Mouse (Mus musculus) MEL (cell line): Measurements from ENCODE around the gene D5Ertd579e. TPM values are rescaled to one million over a fixed set of nuclear protein-coding genes. Genes with fewer than 3 reads are reported as not detected.

Source experiments
- DNase-seq: peaks from one replicate; pipeline ENCODE4 v3.0.0; 2011; ENCODE audit warnings: low read depth, low spot score
- H3K27ac ChIP-seq: 2 replicates; pipeline ENCODE4 v1.5.1; 2012; ENCODE audit warnings: low read depth, mild to moderate bottlenecking, control low read depth, low read length, moderate library complexity; ENCODE audit not compliant: control insufficient read depth
- H3K27me3 ChIP-seq, 2 experiments: fragments of 150-350 bp in 1 of 2; sonication (generic) in 1 of 2; 2 replicates each; pipeline ENCODE4 v1.6.1; 2012; ENCODE audit warnings: low read length in 2 of 2, mild to moderate bottlenecking in 2 of 2, improper control_type of control experiment in 1 of 2, moderate library complexity in 1 of 2; ENCODE audit not compliant: insufficient read depth in 2 of 2, control insufficient read depth in 1 of 2
- H3K36me3 ChIP-seq, 2 experiments: 2 replicates each; pipeline ENCODE4 v1.6.1; 2012 to 2014; ENCODE audit warnings: low read length in 2 of 2, improper control_type of control experiment in 1 of 2, inconsistent platforms in 1 of 2, mild to moderate bottlenecking in 1 of 2; ENCODE audit not compliant: insufficient read depth in 2 of 2, control insufficient read depth in 1 of 2
- H3K4me1 ChIP-seq, 2 experiments: fragments of 150-350 bp in 1 of 2; sonication (generic) in 1 of 2; 2 replicates each; pipeline ENCODE4 v1.6.1; 2012; ENCODE audit warnings: low read length in 2 of 2, improper control_type of control experiment in 1 of 2, mild to moderate bottlenecking in 1 of 2; ENCODE audit not compliant: insufficient read depth in 2 of 2, control insufficient read depth in 1 of 2
- H3K4me3 ChIP-seq, 2 experiments: fragments of 150-350 bp in 1 of 2; sonication (generic) in 1 of 2; 2 replicates each; pipeline ENCODE4 v1.5.1; 2012; ENCODE audit warnings: low read depth in 2 of 2, low read length in 2 of 2, mild to moderate bottlenecking in 2 of 2, moderate library complexity in 2 of 2, control low read depth in 1 of 2, improper control_type of control experiment in 1 of 2; ENCODE audit not compliant: control insufficient read depth in 1 of 2, insufficient read depth in 1 of 2
- H3K79me2 ChIP-seq: 2 replicates; pipeline ENCODE4 v1.6.1; 2012; ENCODE audit warnings: mild to moderate bottlenecking, low read length, moderate library complexity; ENCODE audit not compliant: control insufficient read depth, poor library complexity, insufficient read depth
- H3K9ac ChIP-seq: 2 replicates; pipeline ENCODE4 v1.6.1; 2012; ENCODE audit warnings: low read depth, mild to moderate bottlenecking, control low read depth, low read length, moderate library complexity; ENCODE audit not compliant: control insufficient read depth, poor library complexity, severe bottlenecking
- H3K9me3 ChIP-seq: fragments of 150-350 bp; sonication (generic); replicated peaks from 2 replicates; pipeline ENCODE4 v1.6.1; 2012; ENCODE audit warnings: mild to moderate bottlenecking, low read length, improper control_type of control experiment, moderate library complexity; ENCODE audit not compliant: insufficient read depth
- BHLHE40 ChIP-seq: IDR thresholded peaks from 2 replicates; pipeline ENCODE4 v1.6.1; 2012; ENCODE audit warnings: low read depth, mild to moderate bottlenecking, inconsistent platforms, low read length, improper control_type of control experiment, borderline replicate concordance
- ELF1 ChIP-seq: IDR thresholded peaks from 2 replicates; pipeline ENCODE4 v1.6.1; 2014; ENCODE audit warnings: low read depth, mild to moderate bottlenecking, inconsistent platforms, low read length, improper control_type of control experiment, moderate library complexity
- ETS1 ChIP-seq: IDR thresholded peaks from 2 replicates; pipeline ENCODE4 v1.6.1; 2012; ENCODE audit warnings: low read depth, mild to moderate bottlenecking, inconsistent platforms, low read length, improper control_type of control experiment, moderate library complexity
- GATA1 ChIP-seq: IDR thresholded peaks from 2 replicates; pipeline ENCODE4 v1.6.1; 2011; ENCODE audit warnings: low read depth, low read length, improper control_type of control experiment
- HCFC1 ChIP-seq: IDR thresholded peaks from 2 replicates; pipeline ENCODE4 v1.6.1; 2012; ENCODE audit warnings: low read depth, mild to moderate bottlenecking, inconsistent platforms, low read length, improper control_type of control experiment, moderate library complexity
- JUND ChIP-seq: IDR thresholded peaks from 2 replicates; pipeline ENCODE4 v1.6.1; 2011; ENCODE audit warnings: low read depth, mild to moderate bottlenecking, improper control_type of control experiment, low read length
- MAFK ChIP-seq: IDR thresholded peaks from 2 replicates; pipeline ENCODE4 v1.6.1; 2011; ENCODE audit warnings: low read depth, mild to moderate bottlenecking, low read length, improper control_type of control experiment, borderline replicate concordance
- MAZ ChIP-seq: IDR thresholded peaks from 2 replicates; pipeline ENCODE4 v1.6.1; 2012; ENCODE audit warnings: low read depth, mild to moderate bottlenecking, inconsistent platforms, low read length, improper control_type of control experiment
- MEF2A ChIP-seq: IDR thresholded peaks from 2 replicates; pipeline ENCODE4 v1.6.1; 2014; ENCODE audit warnings: low read depth, mild to moderate bottlenecking, inconsistent platforms, low read length, improper control_type of control experiment; ENCODE audit not compliant: poor library complexity, insufficient replicate concordance, severe bottlenecking; ENCODE audit errors: extremely low read depth
- MXI1 ChIP-seq: IDR thresholded peaks from 2 replicates; pipeline ENCODE4 v1.6.1; 2011; ENCODE audit warnings: mild to moderate bottlenecking, low read depth, low read length, improper control_type of control experiment
- NELFE ChIP-seq: IDR thresholded peaks from 2 replicates; pipeline ENCODE4 v1.6.1; 2011; ENCODE audit warnings: low read depth, low read length, improper control_type of control experiment
- POLR2A ChIP-seq, 2 experiments: IDR thresholded peaks; 2 replicates each; pipeline ENCODE4 v1.6.1; 2011 to 2012; ENCODE audit warnings: low read length in 2 of 2, mild to moderate bottlenecking in 2 of 2, control low read depth in 1 of 2, improper control_type of control experiment in 1 of 2, low read depth in 1 of 2, moderate library complexity in 1 of 2; ENCODE audit not compliant: control insufficient read depth in 1 of 2, insufficient read depth in 1 of 2, poor library complexity in 1 of 2
- POLR2AphosphoS5 ChIP-seq: IDR thresholded peaks from 2 replicates; pipeline ENCODE4 v1.6.1; 2012; ENCODE audit warnings: low read depth, borderline replicate concordance, mild to moderate bottlenecking, inconsistent platforms, low read length, moderate library complexity, mixed read lengths
- RAD21 ChIP-seq: IDR thresholded peaks from 2 replicates; pipeline ENCODE4 v1.6.1; 2011; ENCODE audit warnings: mild to moderate bottlenecking, low read depth, low read length, improper control_type of control experiment
- RCOR1 ChIP-seq: IDR thresholded peaks from 2 replicates; pipeline ENCODE4 v1.6.1; 2012; ENCODE audit warnings: low read depth, mild to moderate bottlenecking, inconsistent platforms, low read length, improper control_type of control experiment
- TBP ChIP-seq: IDR thresholded peaks from 2 replicates; pipeline ENCODE4 v1.8.0; 2011; ENCODE audit warnings: low read depth, low read length, improper control_type of control experiment
- TCF12 ChIP-seq: IDR thresholded peaks from 2 replicates; pipeline ENCODE4 v1.6.1; 2014; ENCODE audit warnings: low read depth, mild to moderate bottlenecking, inconsistent platforms, low read length, improper control_type of control experiment, moderate library complexity
- UBTF ChIP-seq: IDR thresholded peaks from 2 replicates; pipeline ENCODE4 v1.6.1; 2012; ENCODE audit warnings: low read depth, mild to moderate bottlenecking, inconsistent platforms, low read length, improper control_type of control experiment, moderate library complexity, borderline replicate concordance; ENCODE audit not compliant: insufficient read depth
- USF1 ChIP-seq: IDR thresholded peaks from 2 replicates; pipeline ENCODE4 v1.6.1; 2014; ENCODE audit warnings: low read depth, mild to moderate bottlenecking, inconsistent platforms, low read length, improper control_type of control experiment, moderate library complexity
- USF2 ChIP-seq, 2 experiments: IDR thresholded peaks; 2 replicates each; pipeline ENCODE4 v1.6.1; 2011 to 2012; ENCODE audit warnings: improper control_type of control experiment in 2 of 2, low read length in 2 of 2, borderline replicate concordance in 1 of 2, inconsistent platforms in 1 of 2, low read depth in 1 of 2, mild to moderate bottlenecking in 1 of 2; ENCODE audit not compliant: insufficient read depth in 1 of 2
- ZKSCAN1 ChIP-seq: IDR thresholded peaks from 2 replicates; pipeline ENCODE4 v1.6.1; 2012; ENCODE audit warnings: low read depth, mild to moderate bottlenecking, inconsistent platforms, low read length, improper control_type of control experiment, moderate library complexity
- polyA plus RNA-seq, 2 experiments: library from polyadenylated mRNA; stranded (reverse) in 1 of 2; unstranded in 1 of 2; fragments of >175 nt in 1 of 2; fragments of >200 nt in 1 of 2; gene quantifications; 2 replicates each; pipeline versions ENCODE4 v1.2.1 to v1.2.4; 2012; ENCODE audit warnings: low replicate concordance in 2 of 2, low read depth in 1 of 2; ENCODE audit not compliant: insufficient read length in 2 of 2, insufficient read depth in 1 of 2, missing spikeins in 1 of 2
- total RNA-seq: library from RNA; depleted of rRNA; stranded (reverse); fragments of 300-350 nt; gene quantifications from 2 replicates; pipeline ENCODE4 v1.2.3, GENCODE M21; 2012

D5Ertd579e gene
- total and polyA plus RNA-seq, 3 experiments, result 15.9 to 31.1 TPM; not detected in 1

GRCm38 (mm10) chr5:36620409-36621057, 75.3 kb downstream of the D5Ertd579e start (continued):
- no peak for TF ChIP-seq USF1
- no peak for TF ChIP-seq RAD21
- TF ChIP-seq HCFC1, result 0 out of 2 replicates have a peak, but pooled peaks have one; percentile 49
- no peak; the same call in 1 of the 2 replicates for TF ChIP-seq TBP
- TF ChIP-seq ELF1, result no peak

GRCm38 (mm10) chr5:36618890-36619289, 76.9 kb downstream of the D5Ertd579e start:
- no peak for TF ChIP-seq ELF1
- TF ChIP-seq POLR2A (IDR thresholded peaks at IDR 0.05; ENCODE audit: control insufficient read depth in 1 of 2, insufficient read depth in 1 of 2, low read depth in 1 of 2, low read length in 2 of 2, poor library complexity in 1 of 2), result no peak
- TF ChIP-seq RAD21, result no peak
- no peak for TF ChIP-seq RCOR1
- no peak for TF ChIP-seq NELFE
- no peak for TF ChIP-seq TBP
- TF ChIP-seq MEF2A, result no peak
- TF ChIP-seq MAFK, result no peak
- TF ChIP-seq MAZ, result no peak
- TF ChIP-seq POLR2AphosphoS5, result no peak
- no peak for TF ChIP-seq BHLHE40
- TF ChIP-seq ETS1, result no peak
- TF ChIP-seq GATA1, result no peak
- no peak for TF ChIP-seq TCF12
- no peak for TF ChIP-seq ZKSCAN1
- TF ChIP-seq USF1, result no peak
- no peak for TF ChIP-seq UBTF
- TF ChIP-seq JUND, result no peak
- no peak for TF ChIP-seq USF2 (IDR thresholded peaks at IDR 0.05; ENCODE audit: borderline replicate concordance in 1 of 2, insufficient read depth in 1 of 2, low read depth in 1 of 2, low read length in 2 of 2)
- TF ChIP-seq MXI1, result no peak
- H3K4me1 ChIP-seq, result peaks cover 16% of the 10 kb centered on the region in 2 experiments
- H3K4me3 ChIP-seq, result no peak overlapping the region
- no peak overlapping the region for H3K9ac ChIP-seq
- peaks cover 2% of the 10 kb centered on the region; the same call in 1 of the 2 replicates for H3K79me2 ChIP-seq
- DNase-seq, result no peak
- no peak overlapping the region for H3K27ac ChIP-seq
- peaks cover 19 to 21% of the 10 kb centered on the region in 2 experiments for H3K36me3 ChIP-seq
- no peaks in the 10 kb centered on the region for H3K9me3 ChIP-seq
- H3K27me3 ChIP-seq, result no peaks in the 10 kb centered on the region
